Mouse (Mus musculus): ENCODE data around the gene Gm17535.
"Not testable (repeated sequence)": the region's sequence is repeated elsewhere in the genome, so short reads cannot be mapped to it uniquely, and the experiment has no call there.

GRCm38 (mm10) chr9:3017108-3017507 is 17.3 kb upstream of the Gm17535 start, which contains the start of gene Gm10719:
- TF ChIP-seq CTCF (IDR thresholded peaks at IDR 0.05; ENCODE audit: low read depth); EP300 (optimal IDR thresholded peaks at IDR 0.05): not testable (repeated sequence)

Data from stomach, postnatal 0 days (tissue).